Mouse (Mus musculus): ENCODE results near the gene Slc5a2. TPM values are rescaled to one million over a fixed set of nuclear protein-coding genes. Genes with fewer than 3 reads are reported as not detected.
A peak's percentile ranks its signal among the peaks of the same experiment; 100 is the strongest.

The Slc5a2 gene
- total RNA-seq (2022), result not detected

GRCm38 (mm10) chr7:128265411-128265810 is at the start of gene Slc5a2:
Slc5a2 (plus strand) TSS chr7:128265657.
- DNase-seq (ENCODE audit: low spot score in 2 of 2), result no peak

- DNase-seq (ENCODE audit: low spot score in 2 of 2), result no peak
Observed at GRCm38 (mm10) chr7:128219952-128220351, 45.5 kb upstream of the Slc5a2 start.

- no peak for DNase-seq (ENCODE audit: low spot score in 2 of 2)
Observed at GRCm38 (mm10) chr7:128220936-128221335, 44.5 kb upstream of the Slc5a2 start.

- DNase-seq (ENCODE audit: low spot score in 2 of 2), result no peak
Observed at GRCm38 (mm10) chr7:128231741-128232140, 33.7 kb upstream of the Slc5a2 start.

GRCm38 (mm10) chr7:128234796-128235195 is 30.7 kb upstream of the Slc5a2 start:
- DNase-seq (ENCODE audit: low spot score in 2 of 2), result no peak

- no peak for DNase-seq (ENCODE audit: low spot score in 2 of 2)
Observed at GRCm38 (mm10) chr7:128235481-128235880, 30.0 kb upstream of the Slc5a2 start.

- no peak for DNase-seq (ENCODE audit: low spot score in 2 of 2)
Observed at GRCm38 (mm10) chr7:128236426-128236825, 29.0 kb upstream of the Slc5a2 start.

GRCm38 (mm10) chr7:128236856-128237592 is 28.4 kb upstream of the Slc5a2 start, which contains the start of gene Armc5:
Armc5 (plus strand) TSS chr7:128237342.
- DNase-seq (ENCODE audit: low spot score in 2 of 2), result peak; percentile 71 to 88

GRCm38 (mm10) chr7:128237593-128237926 is 27.9 kb upstream of the Slc5a2 start:
- no peak for DNase-seq (ENCODE audit: low spot score in 2 of 2)

GRCm38 (mm10) chr7:128237927-128238778 is 27.3 kb upstream of the Slc5a2 start, which contains the start of gene 9130023H24Rik:
9130023H24Rik (minus strand) TSS chr7:128238031.
- DNase-seq (ENCODE audit: low spot score in 2 of 2), result peak; percentile 98

- DNase-seq (ENCODE audit: low spot score in 2 of 2), result no peak
Observed at GRCm38 (mm10) chr7:128238991-128239390, 26.5 kb upstream of the Slc5a2 start.

- no peak for DNase-seq (ENCODE audit: low spot score in 2 of 2)
Observed at GRCm38 (mm10) chr7:128240131-128240784, 25.2 kb upstream of the Slc5a2 start.

- no peak for DNase-seq (ENCODE audit: low spot score in 2 of 2)
Observed at GRCm38 (mm10) chr7:128242331-128242730, 23.1 kb upstream of the Slc5a2 start.

GRCm38 (mm10) chr7:128243921-128244320 is 21.5 kb upstream of the Slc5a2 start:
- no peak for DNase-seq (ENCODE audit: low spot score in 2 of 2)

GRCm38 (mm10) chr7:128244410-128245025 is 20.9 kb upstream of the Slc5a2 start:
- no peak for DNase-seq (ENCODE audit: low spot score in 2 of 2)

GRCm38 (mm10) chr7:128245547-128245946 is 19.9 kb upstream of the Slc5a2 start:
- no peak for DNase-seq (ENCODE audit: low spot score in 2 of 2)

- no peak for DNase-seq (ENCODE audit: low spot score in 2 of 2)
Observed at GRCm38 (mm10) chr7:128246496-128247391, 18.7 kb upstream of the Slc5a2 start, which contains the start of gene Tgfb1i1. Tgfb1i1 (plus strand) TSS chr7:128246812.

GRCm38 (mm10) chr7:128247443-128247842 is 18.0 kb upstream of the Slc5a2 start:
- DNase-seq (ENCODE audit: low spot score in 2 of 2), result peak; percentile 74 to 86

GRCm38 (mm10) chr7:128248081-128249042 is 17.1 kb upstream of the Slc5a2 start:
- no peak for DNase-seq (ENCODE audit: low spot score in 2 of 2)

All from layer of hippocampus, adult 8-10 months (tissue).